Mouse (Mus musculus): ENCODE measurements at regions not wholly inside any gene's neighbourhood (a gene's known extent, or its start where the extent isn't known, plus 50 kb on each side); places are given as distances from the start of the nearest gene placed in this dataset.

DNA sequence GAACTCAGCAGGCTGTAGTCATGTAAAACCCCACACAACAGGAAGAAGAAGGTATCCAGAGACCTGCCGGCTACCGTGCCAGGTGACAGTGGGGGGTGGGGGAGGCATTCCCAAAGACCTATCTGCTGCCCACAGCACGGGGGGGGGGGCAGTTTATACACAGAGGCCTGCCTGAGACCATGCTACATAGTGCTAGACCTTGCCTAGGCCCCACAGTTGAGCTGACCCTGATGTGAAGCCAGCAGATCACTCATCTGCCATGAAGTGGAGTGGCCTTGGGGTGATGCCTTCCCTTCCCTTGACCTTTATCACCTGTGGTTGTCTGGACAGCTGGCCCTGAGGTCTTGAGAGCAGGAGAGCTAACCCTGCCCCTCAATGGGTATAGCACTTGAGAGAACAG lies 108.6 kb upstream of the Pik3r1 start:
- WGBS, result 75% methylated on average over 3 of the region's 3 CpGs
- H3K36me3 ChIP-seq (replicated peaks; ENCODE audit: control insufficient read depth, insufficient read depth), result no peaks in the 10 kb centered on the region
- no peak overlapping the region for H3K4me3 ChIP-seq (replicated peaks; ENCODE audit: low read length)
- H3K27ac ChIP-seq, result no peak overlapping the region
- no peaks in the 10 kb centered on the region for H3K27me3 ChIP-seq (ENCODE audit: control insufficient read depth, insufficient read depth, low read length)
- DNase-seq (ENCODE audit: low spot score), result no peak
- no peak overlapping the region for H3K9ac ChIP-seq
- no peak overlapping the region for H3K4me2 ChIP-seq (replicated peaks)
- no peaks in the 10 kb centered on the region for H3K9me3 ChIP-seq (ENCODE audit: control insufficient read depth, low read length)
- no peak for ATAC-seq (ENCODE audit: low FRiP score)
- H3K4me1 ChIP-seq (replicated peaks; ENCODE audit: control insufficient read depth, insufficient read depth, low read length), result no peaks in the 10 kb centered on the region

DNA sequence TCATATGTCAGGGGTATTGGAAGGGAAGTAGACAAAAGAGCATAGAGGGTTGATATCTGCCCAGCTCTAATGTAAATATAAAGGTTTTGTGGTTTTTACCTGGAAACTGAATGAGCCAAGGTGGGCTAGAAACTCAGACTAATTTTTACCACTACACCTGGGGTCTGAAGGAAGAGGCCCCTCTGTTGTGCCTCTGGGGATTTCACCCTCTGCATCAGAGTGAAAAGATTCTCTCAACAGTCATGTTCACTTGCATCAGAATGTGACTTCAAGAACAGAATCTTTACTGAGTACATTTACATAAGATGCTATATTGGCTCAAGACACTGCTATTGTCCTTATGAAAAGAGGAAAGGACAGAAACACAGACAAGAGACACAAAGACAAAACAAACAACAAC lies 110.2 kb upstream of the Pik3r1 start:
- Histone ChIP-seq H3K9ac (no peak overlapping the region), H3K4me1 (replicated peaks; ENCODE audit: control insufficient read depth, insufficient read depth, low read length) (no peaks in the 10 kb centered on the region), H3K9me3 (ENCODE audit: control insufficient read depth, low read length) (no peaks in the 10 kb centered on the region), H3K27ac (no peak overlapping the region), H3K4me2 (replicated peaks) (no peak overlapping the region), H3K36me3 (replicated peaks; ENCODE audit: control insufficient read depth, insufficient read depth) (no peaks in the 10 kb centered on the region), H3K4me3 (replicated peaks; ENCODE audit: low read length) (no peak overlapping the region), H3K27me3 (ENCODE audit: control insufficient read depth, insufficient read depth, low read length) (no peaks in the 10 kb centered on the region)
- ATAC-seq (ENCODE audit: low FRiP score), result no peak
- DNase-seq (ENCODE audit: low spot score), result no peak

DNA sequence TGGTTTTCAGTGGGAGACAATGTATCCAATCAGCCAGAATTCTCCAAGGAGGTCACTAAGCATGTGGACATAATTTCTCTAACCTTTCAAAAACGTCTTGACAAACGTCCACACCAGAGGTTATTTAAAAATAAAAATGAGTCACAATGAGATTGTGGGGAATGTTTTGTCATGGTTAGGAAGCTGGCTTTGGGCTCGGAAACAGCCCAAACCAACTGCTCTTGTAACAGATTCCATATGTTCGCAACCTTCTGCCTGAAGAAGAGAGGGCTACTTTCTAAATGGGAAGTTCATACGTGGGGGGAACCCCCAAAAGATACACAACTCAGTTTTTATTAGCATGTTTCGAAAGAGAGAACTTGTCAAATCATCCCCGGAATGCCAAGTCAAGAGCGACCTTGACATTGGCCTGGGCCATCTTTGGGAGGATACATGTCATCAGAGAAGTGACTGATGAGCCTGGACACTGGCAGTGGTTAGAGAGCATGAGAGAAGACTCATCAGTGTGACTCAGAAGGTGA lies 111.6 kb upstream of the Pik3r1 start:
- H3K4me3 ChIP-seq (replicated peaks; ENCODE audit: low read length), result no peak overlapping the region
- H3K4me1 ChIP-seq (replicated peaks; ENCODE audit: control insufficient read depth, insufficient read depth, low read length), result no peaks in the 10 kb centered on the region
- DNase-seq (ENCODE audit: low spot score) (no peak), ATAC-seq (ENCODE audit: low FRiP score) (no peak)
- no peaks in the 10 kb centered on the region for H3K36me3 ChIP-seq (replicated peaks; ENCODE audit: control insufficient read depth, insufficient read depth)
- WGBS, result 83% methylated on average over 8 of the region's 8 CpGs
- H3K27me3 ChIP-seq (ENCODE audit: control insufficient read depth, insufficient read depth, low read length), result no peaks in the 10 kb centered on the region
- no peak overlapping the region for H3K9ac ChIP-seq
- H3K27ac ChIP-seq, result no peak overlapping the region
- H3K4me2 ChIP-seq (replicated peaks), result no peak overlapping the region
- 0 out of 2 replicates have a peak, but pooled peaks cover 3% of the 10 kb centered on the region for H3K9me3 ChIP-seq (ENCODE audit: control insufficient read depth, low read length)

DNA sequence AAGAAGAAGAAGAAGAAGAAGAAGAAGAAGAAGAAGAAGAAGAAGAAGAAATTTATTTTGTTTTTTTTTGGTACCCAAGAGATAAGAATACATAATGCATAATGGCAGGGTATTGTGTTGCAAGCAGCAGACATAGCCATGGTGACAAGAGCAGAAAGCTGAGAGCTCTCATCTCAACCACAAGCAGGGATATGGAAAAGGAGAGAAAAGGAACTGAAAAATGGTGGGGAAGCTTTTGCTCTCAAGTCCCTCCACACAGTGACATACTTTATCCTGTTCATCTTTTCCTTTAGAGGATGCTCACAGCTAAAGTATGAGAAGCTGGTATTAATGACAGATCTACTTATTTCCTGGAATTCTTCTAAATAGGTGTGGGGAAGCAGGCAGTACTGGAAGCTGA lies 115.2 kb upstream of the Pik3r1 start:
- ATAC-seq (ENCODE audit: low FRiP score) (no peak), DNase-seq (ENCODE audit: low spot score) (no peak)
- H3K4me3 ChIP-seq (replicated peaks; ENCODE audit: low read length), result no peak overlapping the region
- no peaks in the 10 kb centered on the region for H3K4me1 ChIP-seq (replicated peaks; ENCODE audit: control insufficient read depth, insufficient read depth, low read length)
- H3K9me3 ChIP-seq (ENCODE audit: control insufficient read depth, low read length), result 0 out of 2 replicates have a peak, but pooled peaks cover 3% of the 10 kb centered on the region
- H3K36me3 ChIP-seq (replicated peaks; ENCODE audit: control insufficient read depth, insufficient read depth), result no peaks in the 10 kb centered on the region
- H3K27ac ChIP-seq, result no peak overlapping the region
- no peak overlapping the region for H3K9ac ChIP-seq
- H3K4me2 ChIP-seq (replicated peaks), result no peak overlapping the region
- H3K27me3 ChIP-seq (ENCODE audit: control insufficient read depth, insufficient read depth, low read length), result no peaks in the 10 kb centered on the region

DNA sequence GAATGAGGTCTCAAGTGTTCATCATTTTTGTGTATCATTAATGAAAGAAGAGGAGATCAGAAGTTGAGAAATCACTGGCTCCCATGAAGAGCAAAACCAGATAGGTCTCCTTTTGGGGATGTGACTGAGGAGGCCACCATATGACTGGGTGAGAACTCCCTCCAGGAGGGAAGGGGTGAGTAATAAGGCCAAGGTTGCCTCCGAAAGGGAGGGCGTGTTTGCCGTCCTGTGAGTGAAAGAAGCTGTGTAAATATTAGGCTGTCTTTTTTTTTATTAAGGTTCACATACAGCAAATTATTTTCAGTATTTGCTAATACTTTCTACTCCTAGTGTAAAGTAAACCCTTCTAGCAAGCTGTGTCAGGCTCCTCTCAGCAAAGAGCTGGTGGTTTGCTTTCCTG lies 116.7 kb upstream of the Pik3r1 start:
- ATAC-seq (ENCODE audit: low FRiP score) (no peak), DNase-seq (ENCODE audit: low spot score) (no peak)
- 95% methylated on average over 3 of the region's 3 CpGs for WGBS
- Histone ChIP-seq H3K27ac (no peak overlapping the region), H3K9me3 (ENCODE audit: control insufficient read depth, low read length) (0 out of 2 replicates have a peak, but pooled peaks cover 3% of the 10 kb centered on the region), H3K4me2 (replicated peaks) (no peak overlapping the region), H3K4me3 (replicated peaks; ENCODE audit: low read length) (no peak overlapping the region), H3K27me3 (ENCODE audit: control insufficient read depth, insufficient read depth, low read length) (no peaks in the 10 kb centered on the region), H3K36me3 (replicated peaks; ENCODE audit: control insufficient read depth, insufficient read depth) (no peaks in the 10 kb centered on the region), H3K4me1 (replicated peaks; ENCODE audit: control insufficient read depth, insufficient read depth, low read length) (no peaks in the 10 kb centered on the region), H3K9ac (no peak overlapping the region)

DNA sequence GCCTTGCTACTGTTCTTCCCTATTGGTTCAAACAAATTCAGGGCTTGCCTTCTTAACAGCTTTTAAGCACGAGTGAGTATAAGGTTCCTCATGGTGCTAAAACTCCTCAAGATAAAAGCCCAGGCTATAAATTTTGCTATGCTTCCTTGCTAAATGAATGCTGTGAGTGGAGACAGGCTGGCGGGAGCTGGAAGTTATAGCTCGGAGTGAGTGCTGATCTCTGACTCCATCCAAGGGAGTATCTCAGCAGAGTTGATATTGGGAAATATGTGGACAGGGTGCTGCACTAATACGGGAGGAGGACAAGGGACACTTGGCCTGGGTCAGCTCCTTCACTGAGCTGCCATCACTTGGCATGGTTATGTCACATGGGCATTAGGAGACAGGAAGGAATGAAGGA lies 123.5 kb upstream of the Pik3r1 start:
- ATAC-seq (ENCODE audit: low FRiP score) (no peak), DNase-seq (ENCODE audit: low spot score) (no peak)
- no peak overlapping the region for H3K9ac ChIP-seq
- no peak overlapping the region for H3K4me2 ChIP-seq (replicated peaks)
- no peaks in the 10 kb centered on the region for H3K4me1 ChIP-seq (replicated peaks; ENCODE audit: control insufficient read depth, insufficient read depth, low read length)
- H3K27me3 ChIP-seq (ENCODE audit: control insufficient read depth, insufficient read depth, low read length), result no peaks in the 10 kb centered on the region
- H3K27ac ChIP-seq, result no peak overlapping the region
- no peak overlapping the region for H3K4me3 ChIP-seq (replicated peaks; ENCODE audit: low read length)
- 86% methylated on average over 4 of the region's 4 CpGs for WGBS
- H3K36me3 ChIP-seq (replicated peaks; ENCODE audit: control insufficient read depth, insufficient read depth), result no peaks in the 10 kb centered on the region
- no peaks in the 10 kb centered on the region for H3K9me3 ChIP-seq (ENCODE audit: control insufficient read depth, low read length)

DNA sequence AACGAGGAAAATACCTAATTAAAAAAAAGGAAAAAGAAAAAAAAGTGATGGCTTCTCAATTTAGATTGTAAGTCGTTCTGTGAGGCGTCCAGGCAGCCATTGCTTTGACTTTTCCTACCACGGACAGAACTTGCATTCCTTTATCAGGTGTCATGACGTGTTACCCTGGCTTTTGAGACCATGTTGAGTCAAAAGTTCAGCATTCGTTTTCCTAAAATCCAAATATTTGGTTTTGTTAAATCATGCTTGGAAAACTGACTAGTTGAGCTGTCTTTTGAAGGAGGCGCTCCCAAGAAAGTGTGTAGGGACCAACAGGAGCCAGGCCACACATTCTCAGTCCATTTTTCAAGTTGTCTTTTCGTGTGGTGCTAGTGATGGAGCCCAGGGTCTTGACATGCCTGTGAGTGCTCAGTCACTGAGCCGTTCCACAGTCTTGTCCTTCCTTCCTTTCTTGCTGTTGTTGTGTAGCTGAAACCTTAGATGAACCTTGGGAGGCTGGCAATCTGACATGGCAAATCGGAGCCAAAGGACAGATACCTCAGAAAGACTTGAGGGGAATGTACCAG lies 125.1 kb upstream of the Pik3r1 start:
- ATAC-seq (ENCODE audit: low FRiP score) (no peak), DNase-seq (ENCODE audit: low spot score) (no peak)
- Histone ChIP-seq H3K9ac (no peak overlapping the region), H3K27me3 (ENCODE audit: control insufficient read depth, insufficient read depth, low read length) (no peaks in the 10 kb centered on the region), H3K36me3 (replicated peaks; ENCODE audit: control insufficient read depth, insufficient read depth) (no peaks in the 10 kb centered on the region), H3K27ac (no peak overlapping the region), H3K4me3 (replicated peaks; ENCODE audit: low read length) (no peak overlapping the region), H3K4me2 (replicated peaks) (no peak overlapping the region), H3K9me3 (ENCODE audit: control insufficient read depth, low read length) (no peaks in the 10 kb centered on the region), H3K4me1 (replicated peaks; ENCODE audit: control insufficient read depth, insufficient read depth, low read length) (no peaks in the 10 kb centered on the region)
- WGBS, result 86% methylated on average over 10 of the region's 10 CpGs

DNA sequence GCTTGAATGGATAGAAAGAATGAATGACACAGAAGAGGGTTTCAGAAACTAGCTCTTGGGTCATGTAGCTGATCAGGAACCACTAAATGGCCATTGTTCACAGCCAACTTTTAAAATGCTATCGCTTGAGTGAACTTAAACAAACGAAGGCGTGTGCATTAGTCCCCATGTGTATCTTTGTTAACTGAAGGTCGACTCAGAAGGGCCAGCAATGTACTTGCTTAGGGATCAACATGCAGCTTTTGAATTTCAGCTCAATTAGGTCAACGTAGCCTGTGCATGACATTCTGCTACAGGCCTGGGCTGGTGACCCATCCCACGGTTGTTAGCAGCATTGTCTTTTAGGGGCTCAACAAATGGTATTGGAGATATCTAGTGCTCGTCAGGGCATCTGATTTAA lies 127.1 kb upstream of the Pik3r1 start:
- DNase-seq (ENCODE audit: low spot score) (no peak), ATAC-seq (ENCODE audit: low FRiP score) (no peak)
- WGBS, result 59% methylated on average over 7 of the region's 7 CpGs
- Histone ChIP-seq H3K27me3 (ENCODE audit: control insufficient read depth, insufficient read depth, low read length) (no peaks in the 10 kb centered on the region), H3K9me3 (ENCODE audit: control insufficient read depth, low read length) (no peaks in the 10 kb centered on the region), H3K27ac (no peak overlapping the region), H3K9ac (no peak overlapping the region), H3K36me3 (replicated peaks; ENCODE audit: control insufficient read depth, insufficient read depth) (no peaks in the 10 kb centered on the region), H3K4me3 (replicated peaks; ENCODE audit: low read length) (no peak overlapping the region), H3K4me2 (replicated peaks) (no peak overlapping the region), H3K4me1 (replicated peaks; ENCODE audit: control insufficient read depth, insufficient read depth, low read length) (no peaks in the 10 kb centered on the region)

DNA sequence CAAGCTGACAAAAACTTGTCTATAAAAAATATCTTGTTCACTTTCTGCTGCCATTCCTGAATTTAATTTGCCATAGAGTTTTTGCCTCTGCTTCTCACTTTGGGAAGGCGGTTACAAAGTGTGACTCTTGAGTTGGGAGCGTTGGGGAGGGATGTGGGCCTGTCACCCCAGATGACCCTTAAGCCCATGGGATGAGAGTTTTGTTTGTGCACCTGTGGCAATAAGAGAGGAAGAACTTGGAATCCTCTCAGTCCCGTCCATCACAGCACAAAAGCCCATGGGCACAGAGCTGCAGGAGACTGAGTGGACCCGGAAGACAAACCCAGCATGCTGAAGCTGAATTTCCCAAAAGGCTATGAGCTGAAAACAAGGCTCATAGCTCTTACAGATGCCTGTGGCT lies 127.7 kb upstream of the Pik3r1 start:
- H3K27ac ChIP-seq, result no peak overlapping the region
- no peak for DNase-seq (ENCODE audit: low spot score)
- H3K4me2 ChIP-seq (replicated peaks), result no peak overlapping the region
- H3K36me3 ChIP-seq (replicated peaks; ENCODE audit: control insufficient read depth, insufficient read depth), result no peaks in the 10 kb centered on the region
- H3K4me3 ChIP-seq (replicated peaks; ENCODE audit: low read length), result no peak overlapping the region
- no peaks in the 10 kb centered on the region for H3K9me3 ChIP-seq (ENCODE audit: control insufficient read depth, low read length)
- 59% methylated on average over 4 of the region's 4 CpGs for WGBS
- H3K27me3 ChIP-seq (ENCODE audit: control insufficient read depth, insufficient read depth, low read length), result no peaks in the 10 kb centered on the region
- no peak overlapping the region for H3K9ac ChIP-seq
- no peak for ATAC-seq (ENCODE audit: low FRiP score)
- no peaks in the 10 kb centered on the region for H3K4me1 ChIP-seq (replicated peaks; ENCODE audit: control insufficient read depth, insufficient read depth, low read length)

DNA sequence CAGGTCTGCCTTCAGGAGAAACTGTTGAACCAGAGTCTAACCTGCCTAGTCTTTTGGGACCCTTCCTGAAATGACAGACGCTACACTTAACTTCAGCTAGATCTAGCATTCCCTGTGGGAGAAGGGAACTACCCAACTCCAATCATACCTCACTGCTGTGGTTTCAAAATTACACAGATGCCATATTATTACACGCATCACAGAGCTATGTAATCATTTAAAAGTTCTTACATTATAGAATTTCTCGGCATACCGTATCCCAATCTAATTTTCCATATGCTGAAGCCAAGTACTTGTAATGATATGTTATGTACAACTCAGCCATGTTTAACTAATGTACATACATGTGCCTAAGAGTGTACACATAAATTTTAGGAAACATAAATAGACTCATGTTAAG lies 128.9 kb upstream of the Pik3r1 start:
- H3K9me3 ChIP-seq (ENCODE audit: control insufficient read depth, low read length), result no peaks in the 10 kb centered on the region
- 93% methylated on average over 4 of the region's 4 CpGs for WGBS
- no peaks in the 10 kb centered on the region for H3K4me1 ChIP-seq (replicated peaks; ENCODE audit: control insufficient read depth, insufficient read depth, low read length)
- DNase-seq (ENCODE audit: low spot score), result no peak
- no peaks in the 10 kb centered on the region for H3K27me3 ChIP-seq (ENCODE audit: control insufficient read depth, insufficient read depth, low read length)
- no peak overlapping the region for H3K9ac ChIP-seq
- H3K4me3 ChIP-seq (replicated peaks; ENCODE audit: low read length), result no peak overlapping the region
- H3K27ac ChIP-seq, result no peak overlapping the region
- H3K4me2 ChIP-seq (replicated peaks), result no peak overlapping the region
- H3K36me3 ChIP-seq (replicated peaks; ENCODE audit: control insufficient read depth, insufficient read depth), result no peaks in the 10 kb centered on the region
- ATAC-seq (ENCODE audit: low FRiP score), result no peak

Measured in hindbrain, embryonic 14.5 days (tissue).